Mouse (Mus musculus) embryonic facial prominence, embryonic 14.5 days (tissue): Measurements from ENCODE around the gene Gm3633. TPM values are rescaled to one million over a fixed set of nuclear protein-coding genes. Genes with fewer than 3 reads are reported as not detected.
"Not testable (repeated sequence)": the region's sequence is repeated elsewhere in the genome, so short reads cannot be mapped to it uniquely, and the experiment has no call there.

Source experiments
- ATAC-seq: fragments of 200-750 bp; cut with Nextera tagmentation; 2 replicates; pipeline ENCODE4 v1.8.0; 2017; ENCODE audit warnings: low read depth, moderate number of reproducible peaks, moderate TSS enrichment
- DNase-seq: peaks from one replicate; pipeline ENCODE4 v3.0.0-alpha.2; 2015; ENCODE audit warnings: low spot score
- H3K27ac ChIP-seq: fragments of 300-500 bp; sonication (generic); replicated peaks from 2 replicates; pipeline ENCODE4 v1.5.1; 2014; ENCODE audit warnings: low read depth, mild to moderate bottlenecking, low read length, moderate library complexity
- H3K27me3 ChIP-seq: fragments of 300-500 bp; sonication (generic); replicated peaks from 2 replicates; pipeline ENCODE4 v1.6.1; 2014; ENCODE audit warnings: low read length; ENCODE audit not compliant: control insufficient read depth, insufficient read depth
- H3K36me3 ChIP-seq: fragments of 300-500 bp; sonication (generic); 2 replicates; pipeline ENCODE4 v1.6.1; 2014; ENCODE audit warnings: low read length, mixed read lengths; ENCODE audit not compliant: control insufficient read depth, insufficient read depth
- H3K4me1 ChIP-seq: fragments of 300-500 bp; sonication (generic); 2 replicates; pipeline ENCODE4 v1.6.1; 2014; ENCODE audit warnings: antibody characterized with exemption, low read length; ENCODE audit not compliant: control insufficient read depth, insufficient read depth
- H3K4me2 ChIP-seq: fragments of 300-500 bp; sonication (generic); 2 replicates; pipeline ENCODE4 v1.6.1; 2014; ENCODE audit warnings: low read depth, mild to moderate bottlenecking, low read length, moderate library complexity, mixed read lengths
- H3K4me3 ChIP-seq: fragments of 300-500 bp; sonication (generic); 2 replicates; pipeline ENCODE4 v1.5.1; 2014; ENCODE audit warnings: low read depth, mild to moderate bottlenecking, low read length
- H3K9ac ChIP-seq: fragments of 300-500 bp; sonication (generic); 2 replicates; pipeline ENCODE4 v1.6.1; 2014; ENCODE audit warnings: low read depth, mild to moderate bottlenecking, low read length, moderate library complexity, mixed read lengths
- H3K9me3 ChIP-seq: fragments of 300-500 bp; sonication (generic); 2 replicates; pipeline ENCODE4 v1.6.1; 2016; ENCODE audit warnings: low read length; ENCODE audit not compliant: control insufficient read depth
- WGBS: fragments of 180-500 bp; shearing (Covaris S2); extraction: QIAGEN DNeasy Blood & Tissue Kit; methylation state at CpG from one replicate; pipeline ENCODE4 v1.1.7; 2014; 5-methylcytosine and 5-hydroxymethylcytosine counted together
- microRNA-seq: library from miRNA; unstranded; fragments of <30 nt; microRNA quantifications from one replicate; pipeline ENCODE4, GENCODE M21; 2016; ENCODE audit warnings: borderline number of aligned reads
- polyA plus RNA-seq: library from polyadenylated mRNA; unstranded; fragments of >200 nt; fragmentation: Nextera tagmentation; extraction: Ambion mirVana; gene quantifications from 2 replicates; pipeline ENCODE4 v1.2.1, GENCODE M21; 2014

Gene Gm3633
- polyA plus RNA-seq, result not detected in 2 replicates

GRCm38 (mm10) chr14:42641817-42642216 is at the start of gene Gm3633:
Gm3633 (minus strand) TSS chr14:42641917.
- not testable (repeated sequence) for H3K27ac ChIP-seq, DNase-seq, H3K4me2 ChIP-seq, H3K9ac ChIP-seq, H3K4me1 ChIP-seq, ATAC-seq, H3K27me3 ChIP-seq, H3K4me3 ChIP-seq, H3K9me3 ChIP-seq, H3K36me3 ChIP-seq
- no CpG with 5 or more reads among the region's 2 CpGs for WGBS

GRCm38 (mm10) chr14:42655638-42656037 is 13.9 kb upstream of the Gm3633 start, which contains the start of gene Gm10378:
Gm10378 (plus strand) TSS chr14:42655938.
- not testable (repeated sequence) for H3K27me3 ChIP-seq, H3K4me2 ChIP-seq, ATAC-seq, H3K9ac ChIP-seq, H3K4me3 ChIP-seq, H3K4me1 ChIP-seq, H3K9me3 ChIP-seq, DNase-seq, H3K36me3 ChIP-seq, H3K27ac ChIP-seq
- no CpG with 5 or more reads among the region's 1 CpGs for WGBS

GRCm38 (mm10) chr14:42599782-42600181 is 41.9 kb downstream of the Gm3633 start, which contains the start of gene Gm17124:
Gm17124 (minus strand) TSS chr14:42599882.
- not testable (repeated sequence) for DNase-seq, H3K36me3 ChIP-seq, H3K4me1 ChIP-seq, H3K9me3 ChIP-seq, H3K4me2 ChIP-seq, H3K27me3 ChIP-seq, H3K27ac ChIP-seq, H3K4me3 ChIP-seq, ATAC-seq, H3K9ac ChIP-seq
- no CpG with 5 or more reads among the region's 3 CpGs for WGBS

Small RNA genes within 50 kb of the gene (microRNA-seq; reads per million reads assigned to microRNA genes)
- gene Gm23620, result not detected
- not detected for gene Gm25228

Other genes starting within 250 kb of the Gm3633 start
- gene Gm8005, start 202.2 kb downstream of the Gm3633 start, polyA plus RNA-seq, result not detected in 2 replicates
- not detected in 2 replicates for gene Gm8011, start 178.0 kb downstream of the Gm3633 start, polyA plus RNA-seq
- gene Gm8020, start 139.6 kb downstream of the Gm3633 start, polyA plus RNA-seq, result not detected in 2 replicates
- gene Gm8024, start 117.6 kb downstream of the Gm3633 start, polyA plus RNA-seq, result not detected in 2 replicates
- not detected in 2 replicates for gene Gm17124, start 42.0 kb downstream of the Gm3633 start, polyA plus RNA-seq
- gene Gm10378, start 14.0 kb upstream of the Gm3633 start, polyA plus RNA-seq, result not detected in 2 replicates
- gene Gm3015, start 126.9 kb upstream of the Gm3633 start, polyA plus RNA-seq, result not detected in 2 replicates
- not detected in 2 replicates for gene Gm10377, start 156.1 kb upstream of the Gm3633 start, polyA plus RNA-seq
- gene Gm21977, start 211.6 kb upstream of the Gm3633 start, polyA plus RNA-seq, result not detected in 2 replicates